ENCODE assay signal across 8 mouse cellular contexts in the genomic region with DNA sequence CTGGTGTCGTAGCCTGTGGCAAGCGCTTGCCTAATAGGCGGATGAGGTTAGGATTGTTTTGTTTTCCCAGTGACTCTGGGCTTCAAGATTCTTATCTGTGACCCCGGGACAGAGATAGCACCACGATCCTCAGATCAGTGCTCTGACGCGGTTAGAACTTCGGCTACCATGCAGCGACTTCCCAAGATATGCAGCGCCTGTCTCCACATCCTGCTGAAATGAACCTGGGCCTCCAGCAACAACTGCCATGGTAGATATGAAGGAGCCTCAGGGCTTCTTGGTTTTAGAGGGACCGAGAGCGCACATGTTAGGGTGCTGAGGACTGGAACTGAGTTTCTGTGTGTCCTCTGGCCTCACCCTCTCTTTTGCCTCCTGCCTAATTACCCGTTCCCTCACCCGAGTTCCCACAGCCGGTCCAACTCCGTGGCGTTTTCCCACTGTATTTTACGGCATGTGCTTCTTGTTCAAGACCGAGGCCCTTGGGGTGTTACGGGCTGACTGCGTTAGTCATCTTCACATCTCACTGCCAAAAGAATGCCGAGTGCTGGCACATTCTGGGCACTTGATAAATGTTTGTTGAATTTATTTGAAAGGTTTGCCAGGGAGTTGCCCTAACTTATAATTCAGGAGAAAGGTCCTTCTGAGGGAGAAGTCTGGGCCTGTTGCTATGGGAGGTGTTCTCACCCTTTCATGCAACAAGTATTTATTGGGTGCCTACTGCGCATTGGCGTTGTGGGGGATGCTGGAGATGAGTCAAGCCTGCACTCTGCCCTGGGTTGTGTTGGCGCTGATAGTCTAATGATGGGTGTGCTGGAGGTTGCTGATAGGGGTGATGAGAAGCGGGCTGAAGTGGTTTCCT. TPM values are rescaled to one million over a fixed set of nuclear protein-coding genes. Genes with fewer than 3 reads are reported as not detected.
DNase-seq lines count a peak whose midpoint lies in the region; ATAC-seq and TF ChIP-seq lines count a peak whose summit lies in the region.

No protein-coding gene starts in this region.

- no peak overlapping the region for H3K4me3 ChIP-seq in kidney, adult 2 months (ENCODE audit: insufficient read depth, low read depth, low read length)
- H3K4me3 ChIP-seq in liver, embryonic 15.5 days (replicated peaks) = peak overlapping the region; percentile 30
- no peak overlapping the region for H3K4me3 ChIP-seq in midbrain, embryonic 16.5 days (ENCODE audit: low read depth, low read length)

- peak; percentile 63 for DNase-seq in kidney, adult 2 months
- no peak for DNase-seq in kidney, postnatal 14 days
- peak; percentile 94 for DNase-seq in c-Kit-positive CD71-positive TER-119-negative erythroid progenitor cells, embryonic 14.5 days (ENCODE audit: low read depth)
- peak; percentile 56 for DNase-seq in urinary bladder, adult 2 months (ENCODE audit: low spot score)
- DNase-seq in right cerebral cortex, adult 18-20 months = no peak
- no peak for DNase-seq in left cerebral cortex, postnatal 10 days (ENCODE audit: extremely low spot score in 1 of 2, low spot score in 2 of 2)

- H3K9me3 ChIP-seq in liver, embryonic 15.5 days (replicated peaks) = no peaks in the 10 kb centered on the region
- no peaks in the 10 kb centered on the region for H3K9me3 ChIP-seq in midbrain, embryonic 16.5 days (replicated peaks; ENCODE audit: control insufficient read depth, low read length, poor library complexity, severe bottlenecking)

- no peaks in the 10 kb centered on the region for H3K27me3 ChIP-seq in kidney, adult 2 months (replicated peaks; ENCODE audit: control insufficient read depth, insufficient read depth, low read length)
- no peaks in the 10 kb centered on the region for H3K27me3 ChIP-seq in liver, embryonic 15.5 days
- H3K27me3 ChIP-seq in midbrain, embryonic 16.5 days (ENCODE audit: control insufficient read depth, insufficient read depth, low read depth, low read length) = no peaks in the 10 kb centered on the region

- TF ChIP-seq POLR2A in kidney, adult 2 months (IDR thresholded peaks at IDR 0.05; ENCODE audit: low read depth, low read length) = no peak

- peak; percentile 91 for ATAC-seq in liver, embryonic 15.5 days (ENCODE audit: insufficient read depth)
- no peak for ATAC-seq in midbrain, embryonic 16.5 days

- peak overlapping the region; percentile 47 for H3K9ac ChIP-seq in liver, embryonic 15.5 days
- H3K9ac ChIP-seq in midbrain, embryonic 16.5 days (ENCODE audit: low read depth, low read length) = no peak overlapping the region

- WGBS in kidney, adult 2 months = 58% methylated on average over 26 of the region's 26 CpGs
- WGBS in liver, embryonic 15.5 days (ENCODE audit: insufficient replicate concordance) = 26% methylated on average over 26 of the region's 26 CpGs
- 85% methylated on average over 26 of the region's 26 CpGs for WGBS in midbrain, embryonic 16.5 days

- peak overlapping the region; percentile 69 for H3K4me2 ChIP-seq in liver, embryonic 15.5 days
- no peak overlapping the region for H3K4me2 ChIP-seq in midbrain, embryonic 16.5 days (ENCODE audit: low read length)

- intact Hi-C loops in left cerebral cortex, postnatal 10 days (cut with DNase I) = no loop called here

- peak overlapping the region; percentile 37; the same call in 1 of the 2 replicates for H3K27ac ChIP-seq in kidney, adult 2 months (ENCODE audit: insufficient read depth, low read depth, low read length)
- peak overlapping the region; percentile 98 for H3K27ac ChIP-seq in liver, embryonic 15.5 days (replicated peaks)
- H3K27ac ChIP-seq in midbrain, embryonic 16.5 days (ENCODE audit: low read length) = no peak overlapping the region

- TF ChIP-seq CTCF in kidney, adult 2 months (conservative IDR thresholded peaks at IDR 0.05; ENCODE audit: insufficient read depth, insufficient read length, low read depth, low read length) = no peak

- peaks cover 21% of the 10 kb centered on the region for H3K4me1 ChIP-seq in kidney, adult 2 months (ENCODE audit: control insufficient read depth, insufficient read depth, low read length)
- H3K4me1 ChIP-seq in liver, embryonic 15.5 days (replicated peaks) = peaks cover 87% of the 10 kb centered on the region
- no peaks in the 10 kb centered on the region for H3K4me1 ChIP-seq in midbrain, embryonic 16.5 days (ENCODE audit: control insufficient read depth, insufficient read depth, low read length)

- no peaks in the 10 kb centered on the region for H3K36me3 ChIP-seq in kidney, adult 2 months (ENCODE audit: control insufficient read depth, insufficient read depth, low read length)
- no peaks in the 10 kb centered on the region for H3K36me3 ChIP-seq in liver, embryonic 15.5 days (replicated peaks)
- no peaks in the 10 kb centered on the region for H3K36me3 ChIP-seq in midbrain, embryonic 16.5 days (ENCODE audit: control insufficient read depth, insufficient read depth, low read length)

RNA-seq across cellular contexts. Expression of a gene that starts 45.3 kb away (rescaled TPM):
- 13.2 and 16.8 TPM in 2 replicates for polyA plus RNA-seq in kidney, adult 2 months (2012; rRNA removed)
- polyA plus RNA-seq in liver, embryonic 15.5 days (2015; fragmentation: Nextera tagmentation; extraction: Ambion mirVana) = 14.3 and 17.9 TPM in 2 replicates
- 9.4 and 22.0 TPM in 2 replicates for polyA plus RNA-seq in urinary bladder, adult 2 months (2012; rRNA removed)
- 1.2 and 2.1 TPM in 2 replicates for polyA plus RNA-seq in midbrain, embryonic 16.5 days (2015; fragmentation: Nextera tagmentation; extraction: Ambion mirVana)
- total RNA-seq in left cerebral cortex, postnatal 10 days (2021) = 1 to 10 TPM; 5.2 to 8.9 TPM

Comparison
In these comparisons a context has a peak if more than half of its experiments do, and no peak if none do; other contexts are left out.
1. DNase-seq: peak in kidney, adult 2 months (single experiment), c-Kit-positive CD71-positive TER-119-negative erythroid progenitor cells, embryonic 14.5 days (single experiment) and urinary bladder, adult 2 months (single experiment); none in kidney, postnatal 14 days (single experiment), right cerebral cortex, adult 18-20 months (single experiment) and left cerebral cortex, postnatal 10 days (0 of 2).